Mouse (Mus musculus) mouse trophoblast stem cell (cell line): ENCODE measurements around the gene Usp6nl.

Source experiments
- in situ Hi-C, 2 experiments: fragments of 300-500 bp; cut with MseI, MboI; formaldehyde crosslinking; loops; 2 replicates in 1 of 2; 3 replicates in 1 of 2; pipeline ENCODE4 v1.15.1; 2025

Gene Usp6nl

DNA sequence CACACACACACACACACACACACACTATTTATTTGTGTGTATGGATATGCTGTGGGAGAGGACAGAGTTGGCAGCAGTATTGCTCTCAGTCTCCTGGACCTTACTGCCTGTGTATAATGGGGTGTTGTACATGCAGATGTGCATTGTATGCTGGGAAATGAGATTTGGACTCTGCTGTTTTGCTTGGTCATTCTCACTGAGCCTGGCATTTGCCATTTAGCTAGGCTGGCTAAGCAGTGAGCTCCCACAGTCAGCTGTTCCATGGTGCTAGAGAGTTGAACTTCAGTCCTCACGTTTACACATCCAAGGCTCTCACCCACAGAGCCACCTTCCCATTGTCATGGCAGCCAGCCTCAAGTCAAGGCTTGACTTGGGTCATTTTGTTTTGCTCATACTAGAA is 90.2 kb downstream of the Usp6nl start:
- in situ Hi-C loops: no loop called here

DNA sequence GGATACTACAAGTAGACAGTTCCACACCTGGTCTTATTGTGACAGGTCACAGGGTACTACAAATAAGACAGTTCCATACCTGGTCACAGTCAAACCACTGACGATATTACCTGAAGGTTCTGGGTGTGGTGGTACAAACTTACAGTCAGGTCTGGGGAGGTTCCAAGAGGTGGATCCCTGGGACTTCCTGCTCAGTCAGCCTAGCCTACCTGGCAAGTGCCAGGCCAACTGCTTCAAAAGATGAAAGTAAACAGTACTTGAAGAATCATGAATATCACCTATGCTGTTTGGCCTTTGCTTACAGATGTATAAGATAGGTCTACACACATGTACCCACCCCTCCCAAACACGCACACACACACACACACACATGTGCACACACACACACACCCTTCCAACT is 91.3 kb downstream of the Usp6nl start:
- in situ Hi-C loops: no loop called here

DNA sequence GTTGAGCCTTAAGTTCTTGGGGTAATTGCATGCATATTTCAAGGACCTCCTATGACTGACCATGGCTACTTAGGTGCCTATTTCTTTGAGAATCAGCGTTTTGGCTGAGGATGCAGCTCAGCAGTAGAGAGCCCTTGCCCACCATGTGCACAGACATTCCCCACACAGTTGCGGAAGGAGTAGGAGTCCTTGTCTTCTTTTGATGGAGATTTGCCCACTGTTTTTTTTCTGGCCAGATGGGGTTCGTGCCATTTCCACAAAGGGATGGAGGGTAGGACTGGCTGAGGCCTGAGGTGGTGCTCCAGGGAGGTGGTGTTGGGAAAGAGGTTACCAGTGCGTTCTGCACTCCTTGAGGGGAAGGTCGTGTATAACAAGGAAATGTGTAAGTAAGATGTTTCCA is 91.9 kb downstream of the Usp6nl start:
- in situ Hi-C loops: no loop called here

DNA sequence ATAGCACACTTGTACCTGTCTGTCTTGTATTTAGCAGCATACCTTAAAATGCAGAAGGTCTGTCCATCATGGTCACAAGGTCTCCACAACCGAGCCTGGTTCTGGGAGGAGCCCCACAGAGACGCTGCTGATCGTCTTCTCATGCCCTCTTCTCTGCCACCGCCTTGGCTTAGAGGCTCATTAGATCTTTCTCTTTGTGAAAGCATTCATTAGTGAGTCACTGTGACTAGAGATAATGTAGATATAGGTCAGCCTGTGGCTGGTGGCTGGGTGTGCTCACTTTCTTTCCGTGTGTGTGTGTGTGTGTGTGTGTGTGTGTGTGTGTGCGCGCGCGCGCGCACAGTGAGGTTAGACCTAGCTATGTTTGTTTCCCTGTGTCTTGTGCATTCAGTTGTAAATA is 94.7 kb downstream of the Usp6nl start:
- in situ Hi-C loops: no loop called here

GRCm38 (mm10) chr2:6423661-6424550 is 101.4 kb downstream of the Usp6nl start:
- in situ Hi-C loops: no loop called here

GRCm38 (mm10) chr2:6424851-6425250 is 102.4 kb downstream of the Usp6nl start:
- in situ Hi-C loops: no loop called here

DNA sequence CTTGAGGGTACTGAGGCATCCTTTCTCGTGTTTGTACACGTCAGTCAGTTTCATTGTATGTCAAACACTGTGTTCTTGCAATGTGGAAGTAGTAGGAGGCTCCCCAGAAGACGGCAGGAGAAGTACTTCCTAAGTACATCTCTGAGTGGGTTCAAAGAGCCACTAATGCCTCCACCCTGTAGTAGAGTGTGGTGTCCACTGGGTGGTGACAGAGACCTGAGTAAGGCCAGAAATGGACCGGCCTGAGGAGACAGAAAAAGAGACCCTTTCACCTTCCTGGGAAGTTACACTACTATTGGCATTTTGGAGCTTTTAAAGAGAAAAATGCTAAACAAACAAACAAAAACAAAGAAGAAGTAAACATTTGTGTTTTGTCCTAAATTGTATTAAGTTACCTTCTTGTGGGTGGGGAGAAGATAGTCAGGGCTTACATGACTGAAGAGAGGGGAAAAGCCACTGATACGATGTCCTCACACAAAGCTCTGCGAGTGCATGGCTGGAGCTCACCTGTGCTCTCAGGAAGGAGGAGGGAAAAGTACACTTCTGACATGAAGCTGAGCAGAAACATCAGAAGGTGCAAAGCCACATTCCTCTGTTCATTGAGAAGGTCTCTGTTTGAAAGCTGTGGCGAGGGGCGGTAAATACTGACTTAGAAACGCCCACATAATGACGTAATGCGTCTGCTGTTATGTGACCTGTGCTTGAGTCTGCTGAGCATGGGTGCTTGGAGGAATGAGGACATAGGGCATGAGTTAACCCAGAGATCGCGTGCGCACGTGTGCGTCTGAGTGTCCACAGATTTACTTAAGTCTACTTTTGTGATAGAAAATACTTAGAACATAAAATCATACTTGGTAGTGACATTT is 113.9 kb downstream of the Usp6nl start:
- in situ Hi-C loops: no loop called here

GRCm38 (mm10) chr2:6441688-6442087 is 119.2 kb downstream of the Usp6nl start:
- in situ Hi-C loops: no loop called here

GRCm38 (mm10) chr2:6442302-6442701 is 119.8 kb downstream of the Usp6nl start:
- in situ Hi-C loops: no loop called here

DNA sequence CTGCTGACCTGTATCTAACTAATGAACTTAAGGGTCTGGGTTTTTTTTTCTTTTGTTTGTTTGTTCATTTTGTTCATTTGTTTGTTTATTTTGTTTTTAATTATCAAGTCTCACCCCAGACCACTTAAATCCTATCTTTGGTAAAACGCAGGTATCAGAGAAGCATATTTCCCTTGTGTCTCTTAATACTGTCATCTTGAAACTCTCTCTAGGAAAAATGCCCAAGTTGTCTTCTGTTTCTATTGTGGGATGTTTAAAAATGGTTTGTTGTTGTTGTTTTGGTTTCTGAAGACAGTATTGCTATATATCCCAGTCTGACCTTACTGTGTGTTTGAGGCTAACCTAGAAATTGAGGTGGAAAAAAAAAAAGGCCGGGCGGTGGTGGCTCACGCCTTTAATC is 121.5 kb downstream of the Usp6nl start:
- in situ Hi-C loops: no loop called here

DNA sequence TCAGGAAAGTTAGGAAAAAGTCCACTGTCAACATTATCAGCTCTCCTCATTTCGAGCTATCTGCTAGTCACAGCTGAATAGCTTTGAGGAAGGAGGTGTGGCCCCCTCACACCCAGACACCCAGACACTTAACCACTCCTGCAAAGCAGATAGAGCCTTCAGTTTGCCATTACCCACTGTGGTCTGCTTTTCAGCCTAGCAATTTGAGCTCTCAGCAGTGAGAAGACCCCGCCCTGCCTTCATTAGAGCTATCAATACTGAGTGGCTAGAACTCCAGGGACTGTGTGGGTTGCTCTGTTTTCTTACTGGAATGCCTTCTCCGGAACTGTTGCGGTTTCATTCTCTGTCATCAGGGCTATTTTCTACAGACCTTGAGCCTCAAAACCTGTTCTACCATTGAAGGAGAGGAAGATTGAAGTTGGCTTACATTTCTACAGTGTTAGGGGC is 122.3 kb downstream of the Usp6nl start:
- in situ Hi-C loops: no loop called here

DNA sequence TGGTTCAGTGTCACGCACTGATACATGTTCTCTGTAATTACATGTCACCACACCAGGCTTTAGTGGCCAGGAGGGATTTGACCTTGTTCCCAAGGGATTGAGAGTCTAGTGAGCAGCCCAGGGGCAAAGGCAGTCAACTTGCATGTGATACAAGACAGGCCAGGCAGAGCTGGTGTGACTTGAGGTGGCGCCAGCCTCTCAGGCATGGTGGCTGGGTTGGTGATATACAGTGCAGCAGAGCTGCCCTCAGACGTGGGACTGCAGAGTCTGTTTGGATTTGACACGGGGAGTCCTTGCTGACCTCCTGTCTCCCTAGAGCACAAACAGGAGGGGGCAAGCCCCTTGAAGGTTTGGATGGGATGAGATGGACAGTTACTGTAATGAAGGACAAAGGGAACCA is 123.4 kb downstream of the Usp6nl start:
- in situ Hi-C loops: no loop called here

DNA sequence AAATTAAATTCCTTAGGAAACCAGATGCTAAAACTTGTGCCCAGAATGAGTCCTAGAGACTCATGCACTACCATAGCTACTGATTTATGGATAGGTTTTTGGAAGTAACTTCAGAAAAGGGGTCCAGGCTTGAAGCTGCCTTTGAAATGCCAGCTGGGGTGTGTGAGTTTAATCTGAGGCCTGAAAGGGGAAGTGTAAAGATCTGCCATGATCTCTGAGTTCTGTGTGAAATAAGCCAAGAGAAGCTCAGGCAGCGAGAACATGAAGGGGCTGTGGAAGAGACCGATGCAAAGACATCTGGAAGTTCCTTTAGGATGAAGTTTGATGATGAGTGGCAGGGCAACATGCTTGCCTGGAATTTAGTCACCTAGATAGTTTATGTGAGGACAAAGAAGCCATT is 126.4 kb downstream of the Usp6nl start:
- in situ Hi-C loops: no loop called here

- in situ Hi-C loops: no loop called here
These were observed 127.2 kb downstream of the Usp6nl start for GRCm38 (mm10) chr2:6449656-6450055.

DNA sequence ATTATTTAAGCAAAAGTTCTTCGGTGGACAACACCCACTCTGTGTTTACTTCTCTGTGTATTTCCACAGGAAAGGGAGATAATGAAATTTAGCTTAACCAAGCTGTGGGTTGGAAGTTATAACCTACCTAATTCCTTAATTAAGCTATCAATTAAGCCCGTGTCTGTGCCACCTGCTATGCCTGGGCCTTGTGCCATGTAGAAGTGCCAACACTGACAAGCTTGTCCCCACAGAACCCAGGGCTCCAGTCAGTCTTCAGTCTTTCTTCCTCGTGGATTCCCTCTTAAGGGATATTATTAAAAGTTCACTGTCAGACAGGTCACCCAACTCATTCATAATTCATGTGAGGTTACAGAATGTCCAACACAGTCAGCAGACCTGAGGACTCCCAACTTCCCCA is 128.1 kb downstream of the Usp6nl start:
- in situ Hi-C loops: no loop called here

GRCm38 (mm10) chr2:6454941-6455516 is 132.6 kb downstream of the Usp6nl start:
- in situ Hi-C loops: no loop called here

DNA sequence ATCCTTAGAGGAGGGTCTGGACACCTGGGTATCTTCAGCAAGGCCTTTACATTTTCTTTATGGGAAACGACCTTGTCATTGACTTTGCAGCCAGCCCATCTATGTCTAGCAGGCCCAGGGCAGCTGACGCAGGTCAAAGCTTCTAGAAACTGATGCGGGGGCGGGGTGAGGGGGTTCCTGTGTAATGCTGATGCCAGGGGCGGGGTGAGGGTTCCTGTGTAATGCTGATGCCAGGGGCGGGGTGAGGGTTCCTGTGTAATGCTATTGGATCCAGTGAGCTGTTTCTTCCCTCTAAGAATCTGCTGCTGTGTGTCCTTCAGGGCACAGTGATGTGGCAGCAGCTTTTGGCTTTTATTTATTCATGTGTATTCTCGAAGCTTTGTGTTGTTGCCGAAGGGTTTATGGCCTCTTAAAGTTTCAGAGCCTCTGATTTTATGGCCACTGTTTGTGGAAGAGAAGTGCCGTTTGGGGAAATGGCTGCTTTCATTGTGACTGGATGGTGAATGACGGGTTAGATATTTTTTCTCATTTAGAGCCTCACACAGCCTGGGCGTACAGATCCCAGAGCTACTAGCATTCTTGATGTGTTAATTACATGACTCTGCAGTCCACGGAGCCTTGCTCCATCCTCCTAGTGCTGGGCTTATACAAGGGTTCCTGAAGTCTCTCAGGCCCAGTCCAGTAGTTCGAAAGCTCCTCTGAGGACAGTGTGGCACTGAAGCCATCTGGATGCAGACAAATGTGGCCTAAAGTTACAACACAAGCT is 137.0 kb downstream of the Usp6nl start:
- in situ Hi-C loops: no loop called here

GRCm38 (mm10) chr2:6462306-6462705 is 139.8 kb downstream of the Usp6nl start:
- in situ Hi-C loops: no loop called here

DNA sequence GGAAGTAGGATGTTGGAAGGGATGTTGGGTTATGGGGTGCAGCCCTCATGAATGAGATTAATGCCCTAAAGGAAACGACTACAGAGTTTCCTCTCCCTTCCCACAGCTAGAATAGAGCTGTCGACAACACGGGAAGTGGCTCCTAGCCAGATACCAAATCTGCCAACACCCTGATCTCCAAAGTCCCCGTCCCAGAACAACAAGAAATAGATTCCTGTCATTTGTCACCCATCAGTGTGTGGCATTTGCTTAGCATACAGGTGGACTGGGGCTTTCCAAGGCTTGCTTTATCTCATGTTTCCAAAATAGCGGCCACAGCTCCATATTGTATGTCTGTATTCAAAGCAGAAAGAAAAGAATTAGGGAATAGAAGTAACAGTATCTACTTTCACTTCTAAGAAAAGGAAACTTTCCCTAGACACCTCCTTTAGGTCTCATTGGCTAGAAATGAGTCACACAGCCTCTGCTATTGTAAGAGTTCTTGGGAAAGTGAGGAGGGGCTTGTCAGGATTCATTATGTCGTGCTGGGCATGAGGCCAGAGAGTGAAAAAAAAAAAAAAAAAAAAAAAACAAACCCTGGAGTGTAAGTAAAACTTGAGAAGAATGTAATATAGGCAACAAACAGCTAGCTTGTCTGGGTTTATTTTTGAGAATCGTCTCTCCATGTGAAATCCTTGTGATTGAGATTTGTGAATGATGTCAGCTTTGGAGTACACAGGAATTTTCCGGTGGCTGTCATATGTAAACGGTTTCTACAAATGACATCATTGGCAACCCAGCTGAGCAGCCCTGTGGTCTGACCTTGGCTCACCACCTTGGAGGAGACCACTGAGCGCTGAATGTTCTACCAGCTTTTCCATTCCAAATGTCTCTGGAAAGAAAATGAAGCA is 141.6 kb downstream of the Usp6nl start:
- in situ Hi-C loops: no loop called here

DNA sequence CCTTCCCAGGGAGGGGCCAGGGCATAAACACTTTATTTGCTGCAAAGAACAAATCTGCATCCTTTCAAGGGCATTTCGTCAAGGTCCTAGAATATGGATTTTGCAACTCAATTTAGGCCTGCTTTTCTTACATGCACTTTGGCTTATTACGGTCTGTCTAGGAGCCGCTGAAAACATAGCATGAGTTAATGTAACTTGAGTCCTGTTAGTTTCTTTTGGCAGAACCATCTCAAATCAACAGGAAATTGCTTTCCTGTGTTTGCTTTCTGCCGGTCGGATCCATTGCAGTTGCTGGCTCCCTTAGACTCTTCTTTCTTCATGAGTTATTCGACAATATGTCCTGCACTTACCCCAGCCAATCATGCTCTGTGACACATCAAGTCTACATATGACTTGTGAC is 143.9 kb downstream of the Usp6nl start:
- in situ Hi-C loops: no loop called here

- in situ Hi-C loops: no loop called here
These were observed 144.9 kb downstream of the Usp6nl start for GRCm38 (mm10) chr2:6467318-6467717.
